Mouse (Mus musculus) myocyte (in vitro differentiated cells): Measurements from ENCODE around the gene Sorcs2.

ENCODE experiments used
- MAX ChIP-seq: IDR thresholded peaks from one replicate; pipeline ENCODE4 v1.6.1; 2011; ENCODE audit warnings: low read depth, mild to moderate bottlenecking, control low read depth
- POLR2A ChIP-seq: IDR thresholded peaks from one replicate; pipeline ENCODE4 v1.6.1; 2011; ENCODE audit warnings: low read depth, mild to moderate bottlenecking, control low read depth, moderate library complexity; ENCODE audit not compliant: insufficient read length
- USF1 ChIP-seq: IDR thresholded peaks from one replicate; pipeline ENCODE4 v1.6.1; 2011; ENCODE audit warnings: low read depth, mild to moderate bottlenecking, control low read depth, moderate library complexity

DNA sequence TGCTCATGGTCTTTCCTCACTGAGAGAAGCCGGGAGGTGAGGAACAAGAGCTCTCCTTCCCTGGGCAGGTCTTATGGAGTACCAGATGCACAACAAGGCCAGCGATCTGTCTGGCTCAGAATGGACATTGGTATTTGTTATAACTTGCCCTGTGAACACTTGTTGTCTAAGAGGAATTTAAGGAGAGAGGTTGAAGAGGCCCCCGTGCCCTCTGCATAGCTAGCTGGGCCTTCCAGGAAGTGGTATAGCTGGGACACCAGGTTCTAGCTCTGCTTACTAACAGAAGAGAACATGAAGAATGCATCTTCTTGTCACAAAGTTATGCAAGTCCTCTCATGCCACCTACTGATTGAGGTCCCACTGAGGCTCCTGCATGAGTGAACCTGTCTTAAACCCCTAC, 149.9 kb downstream of the Sorcs2 start:
- TF ChIP-seq USF1 (no peak), MAX (no peak), POLR2A (no peak)
